Mouse (Mus musculus) liver, adult 2 months (tissue): Measurements from ENCODE around the gene Lca5. TPM values are rescaled to one million over a fixed set of nuclear protein-coding genes. Genes with fewer than 3 reads are reported as not detected.

Experiments used
- DNase-seq: peaks from one replicate; pipeline ENCODE4 v3.0.0-alpha.2; 2011; ENCODE audit warnings: low read depth, low spot score; ENCODE audit errors: extremely low read depth
- H3K27ac ChIP-seq: fragments of 200-500 bp; replicated peaks from 2 replicates; pipeline ENCODE4 v1.5.1; 2012; ENCODE audit warnings: low read depth, mild to moderate bottlenecking, control low read depth, inconsistent platforms, low read length; ENCODE audit not compliant: insufficient read depth
- H3K27me3 ChIP-seq: fragments of 200-500 bp; 2 replicates; pipeline ENCODE4 v1.6.1; 2012; ENCODE audit warnings: mild to moderate bottlenecking, moderate library complexity, low read length, inconsistent platforms; ENCODE audit not compliant: control insufficient read depth, insufficient read depth
- H3K36me3 ChIP-seq: fragments of 200-500 bp; 2 replicates; pipeline ENCODE4 v1.6.1; 2012; ENCODE audit warnings: low read length, inconsistent platforms; ENCODE audit not compliant: control insufficient read depth, insufficient read depth
- H3K4me1 ChIP-seq: fragments of 200-500 bp; 2 replicates; pipeline ENCODE4 v1.6.1; 2011; ENCODE audit warnings: low read length; ENCODE audit not compliant: control insufficient read depth, insufficient read depth
- H3K4me3 ChIP-seq: fragments of 200-500 bp; 2 replicates; pipeline ENCODE4 v1.5.1; 2011; ENCODE audit warnings: low read depth, mild to moderate bottlenecking, control low read depth, low read length, moderate library complexity; ENCODE audit not compliant: insufficient read depth
- H3K79me2 ChIP-seq: fragments of 200-500 bp; 2 replicates; pipeline ENCODE4 v1.6.1; 2012; ENCODE audit warnings: inconsistent platforms, mild to moderate bottlenecking, low read length, moderate library complexity; ENCODE audit not compliant: control insufficient read depth, insufficient read depth
- H3K9ac ChIP-seq: fragments of 200-500 bp; 2 replicates; pipeline ENCODE4 v1.6.1; 2012; ENCODE audit warnings: low read depth, mild to moderate bottlenecking, control low read depth, inconsistent platforms, low read length
- CTCF ChIP-seq: fragments of 200-500 bp; IDR thresholded peaks from 2 replicates; pipeline ENCODE4 v1.5.1; 2011; ENCODE audit warnings: low read depth, low read length, control low read depth
- POLR2A ChIP-seq: fragments of 200-500 bp; IDR thresholded peaks from 2 replicates; pipeline ENCODE4 v1.6.1; 2011; ENCODE audit warnings: low read length, control low read depth; ENCODE audit not compliant: insufficient read depth; ENCODE audit errors: extremely low read depth
- WGBS: fragments of 180-500 bp; shearing (Covaris S2); methylation state at CpG from one replicate; pipeline ENCODE4 v1.1.7; 2018; 5-methylcytosine and 5-hydroxymethylcytosine counted together
- polyA plus RNA-seq: library from polyadenylated mRNA; depleted of rRNA; stranded (reverse); fragments of >200 nt; gene quantifications from 2 replicates; pipeline ENCODE4 v1.2.3, GENCODE M21; 2012
- total RNA-seq: library from RNA; depleted of rRNA; stranded (reverse); fragments of >200 nt; gene quantifications from 2 replicates; pipeline ENCODE4 v1.2.3, GENCODE M21; 2014

The Lca5 gene
- total and polyA plus RNA-seq, 2 experiments = 0.02 to 0.18 TPM

GRCm38 (mm10) chr9:83377132-83377531, 63.8 kb downstream of the Lca5 start:
- Histone ChIP-seq H3K4me1 (no peaks in the 10 kb centered on the region), H3K79me2 (no peaks in the 10 kb centered on the region), H3K36me3 (no peaks in the 10 kb centered on the region), H3K27me3 (no peaks in the 10 kb centered on the region), H3K9ac (no peak overlapping the region), H3K27ac (no peak overlapping the region), H3K4me3 (no peak overlapping the region)
- 72% methylated on average over 2 of the region's 2 CpGs for WGBS
- TF ChIP-seq POLR2A = no peak
- TF ChIP-seq CTCF = no peak
- DNase-seq = no peak

GRCm38 (mm10) chr9:83375522-83376176, 65.3 kb downstream of the Lca5 start:
- H3K4me3 ChIP-seq = no peak overlapping the region
- TF ChIP-seq POLR2A (no peak), CTCF (no peak)
- H3K79me2 ChIP-seq = no peaks in the 10 kb centered on the region
- no peak overlapping the region for H3K27ac ChIP-seq
- peak; percentile 5 for DNase-seq
- no peaks in the 10 kb centered on the region for H3K36me3 ChIP-seq
- WGBS = 36% methylated on average over 4 of the region's 4 CpGs
- H3K9ac ChIP-seq = no peak overlapping the region
- H3K4me1 ChIP-seq = no peaks in the 10 kb centered on the region
- no peaks in the 10 kb centered on the region for H3K27me3 ChIP-seq

- no peak overlapping the region for H3K4me3 ChIP-seq
- no peak overlapping the region for H3K27ac ChIP-seq
- peak; percentile 33 for DNase-seq
- H3K27me3 ChIP-seq = no peaks in the 10 kb centered on the region
- H3K79me2 ChIP-seq = no peaks in the 10 kb centered on the region
- 5% methylated on average over 1 of the region's 1 CpGs for WGBS
- TF ChIP-seq CTCF (no peak), POLR2A (no peak)
- no peaks in the 10 kb centered on the region for H3K4me1 ChIP-seq
- no peaks in the 10 kb centered on the region for H3K36me3 ChIP-seq
- no peak overlapping the region for H3K9ac ChIP-seq
These were observed 70.0 kb downstream of the Lca5 start for GRCm38 (mm10) chr9:83370907-83371306.

DNA sequence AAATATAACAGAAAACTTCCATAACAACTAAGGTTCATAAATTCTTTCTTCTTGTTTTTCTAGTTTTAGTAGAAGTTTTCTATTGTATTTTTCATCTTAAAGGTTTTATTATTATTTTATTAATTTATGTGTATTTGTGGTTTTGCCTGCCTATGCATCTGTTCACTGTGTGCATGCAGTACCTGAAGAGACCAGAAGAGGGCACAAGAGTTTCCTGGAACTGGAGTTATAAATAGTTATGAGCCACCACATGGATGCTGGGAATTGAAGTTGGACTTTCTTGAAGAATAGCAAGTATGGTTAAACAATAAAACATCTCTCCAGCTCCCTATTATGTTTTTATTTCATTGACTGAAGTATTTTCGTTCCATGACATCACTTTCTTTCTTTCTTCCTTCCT, 72.7 kb downstream of the Lca5 start:
- H3K27ac ChIP-seq = no peak overlapping the region
- DNase-seq = peak; percentile 34
- TF ChIP-seq POLR2A (no peak), CTCF (0 out of 2 replicates have a peak, but pooled peaks have one; percentile 20)
- 77% methylated on average over 1 of the region's 1 CpGs for WGBS
- no peaks in the 10 kb centered on the region for H3K79me2 ChIP-seq
- no peaks in the 10 kb centered on the region for H3K27me3 ChIP-seq
- no peaks in the 10 kb centered on the region for H3K36me3 ChIP-seq
- no peak overlapping the region for H3K4me3 ChIP-seq
- H3K9ac ChIP-seq = no peak overlapping the region
- no peaks in the 10 kb centered on the region for H3K4me1 ChIP-seq

GRCm38 (mm10) chr9:83355802-83356201, 85.1 kb downstream of the Lca5 start:
- TF ChIP-seq CTCF (no peak), POLR2A (no peak)
- no peaks in the 10 kb centered on the region for H3K27me3 ChIP-seq
- 69% methylated on average over 4 of the region's 4 CpGs for WGBS

DNA sequence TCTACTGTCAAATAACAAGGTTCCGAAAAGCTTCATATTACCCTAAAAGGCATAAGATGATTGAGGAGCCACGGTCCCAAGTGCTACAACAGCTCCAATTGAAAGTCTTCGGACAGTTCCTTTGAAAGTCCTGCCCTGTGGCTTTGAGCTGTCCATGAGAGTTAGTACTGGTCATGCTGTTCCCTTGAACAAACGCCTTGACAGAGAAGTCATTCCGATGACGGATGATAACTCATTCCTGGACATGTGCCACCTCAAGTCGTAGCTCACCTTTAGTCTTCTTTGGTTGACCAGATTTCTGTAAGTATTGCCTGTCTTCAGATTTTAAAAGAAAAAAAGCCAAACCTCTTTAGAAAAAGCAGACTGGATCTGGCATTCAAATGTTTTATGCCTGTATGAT, 87.6 kb downstream of the Lca5 start:
- 85% methylated on average over 7 of the region's 7 CpGs for WGBS
- TF ChIP-seq CTCF = no peak
- TF ChIP-seq POLR2A = no peak
- DNase-seq = no peak

More at GRCm38 (mm10) chr9:83355802-83356201, 85.1 kb downstream of the Lca5 start:
- no peak overlapping the region for H3K4me3 ChIP-seq
- H3K4me1 ChIP-seq = no peaks in the 10 kb centered on the region
- no peaks in the 10 kb centered on the region for H3K36me3 ChIP-seq
- H3K79me2 ChIP-seq = no peaks in the 10 kb centered on the region
- H3K27ac ChIP-seq = no peak overlapping the region
- no peak for DNase-seq
- no peak overlapping the region for H3K9ac ChIP-seq

More for the DNA sequence above, 87.6 kb downstream of the Lca5 start:
- H3K9ac ChIP-seq = no peak overlapping the region
- H3K36me3 ChIP-seq = no peaks in the 10 kb centered on the region
- no peaks in the 10 kb centered on the region for H3K79me2 ChIP-seq
- H3K27ac ChIP-seq = no peak overlapping the region
- H3K4me3 ChIP-seq = no peak overlapping the region
- no peaks in the 10 kb centered on the region for H3K4me1 ChIP-seq
- H3K27me3 ChIP-seq = no peaks in the 10 kb centered on the region
